Mouse (Mus musculus): Measurements from ENCODE around the gene Sv2c. TPM values are rescaled to one million over a fixed set of nuclear protein-coding genes. Genes with fewer than 3 reads are reported as not detected.
"Not testable (repeated sequence)": the region's sequence is repeated elsewhere in the genome, so short reads cannot be mapped to it uniquely, and the experiment has no call there.

Sv2c gene
- total RNA-seq (2022): 1 to 10 TPM in 2 of 4 experiments, under 1 TPM in 2; 0.64 to 1.4 (median 0.93) TPM

GRCm38 (mm10) chr13:96132401-96132816 is at the start of gene Sv2c:
Gene Sv2c, minus strand, starts transcription at chr13:96132577.
- peak; percentile 4 for DNase-seq

GRCm38 (mm10) chr13:96180671-96181161 is 48.3 kb upstream of the Sv2c start:
- no peak for DNase-seq

GRCm38 (mm10) chr13:96175591-96176212 is 43.3 kb upstream of the Sv2c start:
- no peak for DNase-seq

- peak; percentile 42 for DNase-seq
Measured at GRCm38 (mm10) chr13:96173686-96174085, 41.3 kb upstream of the Sv2c start.

- DNase-seq: no peak
Measured at GRCm38 (mm10) chr13:96172290-96172689, 39.9 kb upstream of the Sv2c start.

- DNase-seq: no peak
Measured at GRCm38 (mm10) chr13:96168991-96169665, 36.8 kb upstream of the Sv2c start.

GRCm38 (mm10) chr13:96166593-96166992 is 34.2 kb upstream of the Sv2c start:
- DNase-seq: no peak

GRCm38 (mm10) chr13:96133363-96134100 is 1.2 kb upstream of the Sv2c start:
- no peak for DNase-seq

GRCm38 (mm10) chr13:96132833-96133232 is 456 bp upstream of the Sv2c start:
- no peak for DNase-seq

GRCm38 (mm10) chr13:96131911-96132310 is 466 bp downstream of the Sv2c start:
- no peak for DNase-seq

- DNase-seq: no peak
Measured at GRCm38 (mm10) chr13:96131050-96131449, 1.3 kb downstream of the Sv2c start.

- DNase-seq: no peak
Measured at GRCm38 (mm10) chr13:96129081-96129480, 3.3 kb downstream of the Sv2c start.

GRCm38 (mm10) chr13:96126669-96127068 is 5.7 kb downstream of the Sv2c start:
- no peak for DNase-seq

- DNase-seq: peak; percentile 20
Measured at GRCm38 (mm10) chr13:96125011-96125410, 7.4 kb downstream of the Sv2c start.

GRCm38 (mm10) chr13:96112711-96113110 is 19.7 kb downstream of the Sv2c start:
- no peak for DNase-seq

GRCm38 (mm10) chr13:96110767-96111166 is 21.6 kb downstream of the Sv2c start:
- DNase-seq: no peak

- DNase-seq: no peak
Measured at GRCm38 (mm10) chr13:96106367-96106766, 26.0 kb downstream of the Sv2c start.

- DNase-seq: no peak
Measured at GRCm38 (mm10) chr13:96090929-96091328, 41.4 kb downstream of the Sv2c start.

- DNase-seq: no peak
Measured at GRCm38 (mm10) chr13:96085581-96086302, 46.6 kb downstream of the Sv2c start.

- DNase-seq: not testable (repeated sequence)
Measured at GRCm38 (mm10) chr13:96081754-96082153, 50.6 kb downstream of the Sv2c start, which contains the start of gene Gm17190. Gene Gm17190, plus strand, starts transcription at chr13:96082054.

- not testable (repeated sequence) for DNase-seq
Measured at GRCm38 (mm10) chr13:96081276-96081675, 51.1 kb downstream of the Sv2c start, which contains the start of gene Gm20075. Gene Gm20075, minus strand, starts transcription at chr13:96081376.

GRCm38 (mm10) chr13:96073555-96073954 is 58.8 kb downstream of the Sv2c start:
- DNase-seq: no peak

Data from adrenal gland, adult 8-10 months (tissue).